Comparison of ENCODE assay signal across 12 mouse cellular contexts in genomic region chr4:134684637-134685338, GRCm38 (mm10). TPM values are rescaled to one million over a fixed set of nuclear protein-coding genes. Genes with fewer than 3 reads are reported as not detected.
A peak's percentile ranks its signal among the peaks of the same experiment; 100 is the strongest.
DNase-seq lines count a peak whose midpoint lies in the region; TF ChIP-seq lines count a peak whose summit lies in the region.
"Had no signal": no experiment of that assay in that cellular context is flagged by ENCODE, and none has a peak within 500 bp of the region (broad histone marks: within the 10 kb centered on the region; RNA-seq: fewer than 3 reads in every experiment).

No protein-coding gene starts in this region.

- H3K4me3 ChIP-seq in layer of hippocampus, adult 2 months = no peak overlapping the region

- no peak overlapping the region for H3K27ac ChIP-seq in layer of hippocampus, adult 2 months

- peak; percentile 65 for TF ChIP-seq CTCF in layer of hippocampus, adult 2 months (conservative IDR thresholded peaks at IDR 0.05)

- peak; percentile 39 for DNase-seq in adrenal gland, postnatal 14 days
- DNase-seq in adrenal gland, adult 2 months = no peak
- DNase-seq in layer of hippocampus, adult 2 months (ENCODE audit: low spot score in 2 of 2) = no peak
- no peak for DNase-seq in layer of hippocampus, postnatal 36 days
- peak; percentile 13 for DNase-seq in A20 (ENCODE audit: low read depth, low spot score)
- DNase-seq in induced T-regulatory cell, adult 2 months (ENCODE audit: low read depth) = peak; percentile 35
- no peak for DNase-seq in left cerebral cortex, adult 18-20 months (ENCODE audit: low spot score in 2 of 2)
- no peak for DNase-seq in frontal cortex, postnatal 14 days (ENCODE audit: low spot score in 2 of 2)
- DNase-seq: cerebellum, adult 8-10 months; heart, postnatal 10 days; kidney, adult 8-10 months; spleen, adult 18-20 months had no signal

RNA-seq across cellular contexts. Expression of gene Man1c1, which starts 19.3 kb away (rescaled TPM):
- 19.6 and 21.5 TPM in 2 replicates for total RNA-seq in adrenal gland, postnatal 14 days (2021)
- 10 to 100 TPM; 13.3 to 28.2 TPM for total RNA-seq in adrenal gland, adult 2 months (2021)
- 17.0 and 17.4 TPM in 2 replicates for polyA plus RNA-seq in adrenal gland, adult 2 months (2012; rRNA removed)
- 10 to 100 TPM; 22.1 to 25.1 TPM for total RNA-seq in layer of hippocampus, adult 2 months (2021)
- 10 to 100 TPM; 21.6 to 23.8 TPM for total RNA-seq in layer of hippocampus, postnatal 36 days (2021)
- 10 to 100 TPM; 44.5 to 45.6 TPM for total RNA-seq in left cerebral cortex, adult 18-20 months (2021)

Comparison
In these comparisons a context has a peak if more than half of its experiments do, and no peak if none do; other contexts are left out.
1. DNase-seq: peak in adrenal gland, postnatal 14 days (single experiment), A20 (single experiment) and induced T-regulatory cell, adult 2 months (single experiment); none in adrenal gland, adult 2 months (single experiment), layer of hippocampus, adult 2 months (0 of 2), layer of hippocampus, postnatal 36 days (0 of 2), left cerebral cortex, adult 18-20 months (0 of 2) and frontal cortex, postnatal 14 days (0 of 2).